23 mouse cellular contexts compared by ENCODE assay signal in the genomic region with DNA sequence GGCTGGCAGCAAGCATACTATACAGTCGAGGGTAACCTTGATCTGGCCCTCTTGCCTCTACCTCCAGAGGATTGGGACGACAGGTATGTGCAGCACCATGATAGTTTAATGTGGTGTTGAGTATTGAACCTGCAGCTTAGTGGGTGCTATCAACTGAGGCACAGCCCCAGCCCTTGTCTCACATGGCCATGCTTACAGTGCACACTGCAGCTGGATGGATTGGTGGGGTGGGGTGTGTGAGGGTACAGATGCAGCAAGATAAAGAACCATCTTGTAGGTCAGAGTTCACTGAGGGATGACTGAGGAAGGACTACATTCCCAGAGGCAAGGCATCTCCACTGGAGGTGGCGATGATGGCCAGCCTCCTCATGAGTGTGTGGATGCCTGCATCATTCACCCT.
A peak's percentile ranks its signal among the peaks of the same experiment; 100 is the strongest.
DNase-seq lines count a peak whose midpoint lies in the region; ATAC-seq and TF ChIP-seq lines count a peak whose summit lies in the region.
"Had no signal": no experiment of that assay in that cellular context is flagged by ENCODE, and none has a peak within 500 bp of the region (broad histone marks: within the 10 kb centered on the region; RNA-seq: fewer than 3 reads in every experiment).

No protein-coding gene starts in this region.

- no peak overlapping the region for H3K4me2 ChIP-seq in limb, embryonic 12.5 days
- H3K4me2 ChIP-seq in liver, embryonic 12.5 days = no peak overlapping the region
- no peak overlapping the region for H3K4me2 ChIP-seq in liver, embryonic 13.5 days
- no peak overlapping the region for H3K4me2 ChIP-seq in liver, embryonic 14.5 days (ENCODE audit: low read depth)
- H3K4me2 ChIP-seq: embryonic facial prominence, embryonic 13.5 days; embryonic facial prominence, embryonic 15.5 days; forebrain, embryonic 13.5 days; forebrain, embryonic 15.5 days had no signal

- no peak for TF ChIP-seq CTCF in liver, embryonic 14.5 days (IDR thresholded peaks at IDR 0.05; ENCODE audit: low read depth)

- ATAC-seq in limb, embryonic 12.5 days (ENCODE audit: insufficient number of reproducible peaks, insufficient read depth, low FRiP score, low TSS enrichment, low read depth) = peak; percentile 43; the same call in 1 of the 2 replicates
- ATAC-seq in liver, embryonic 12.5 days = peak; percentile 74
- ATAC-seq in liver, embryonic 13.5 days (ENCODE audit: low read depth) = peak; percentile 70
- ATAC-seq in liver, embryonic 14.5 days (ENCODE audit: insufficient read depth) = peak; percentile 28; the same call in 1 of the 2 replicates
- ATAC-seq: forebrain, embryonic 13.5 days; forebrain, embryonic 15.5 days had no signal

- H3K9ac ChIP-seq in limb, embryonic 12.5 days (replicated peaks) = no peak overlapping the region
- H3K9ac ChIP-seq in liver, embryonic 12.5 days = no peak overlapping the region
- H3K9ac ChIP-seq in liver, embryonic 13.5 days = no peak overlapping the region
- no peak overlapping the region for H3K9ac ChIP-seq in liver, embryonic 14.5 days (replicated peaks)
- H3K9ac ChIP-seq: embryonic facial prominence, embryonic 13.5 days; embryonic facial prominence, embryonic 15.5 days; forebrain, embryonic 13.5 days; forebrain, embryonic 15.5 days had no signal

- H3K27ac ChIP-seq in limb, embryonic 12.5 days = no peak overlapping the region
- H3K27ac ChIP-seq in limb, embryonic 10.5 days = no peak overlapping the region
- H3K27ac ChIP-seq in liver, embryonic 12.5 days = no peak overlapping the region
- H3K27ac ChIP-seq in liver, embryonic 13.5 days = no peak overlapping the region
- no peak overlapping the region for H3K27ac ChIP-seq in liver, embryonic 14.5 days
- H3K27ac ChIP-seq: embryonic facial prominence, embryonic 13.5 days; embryonic facial prominence, embryonic 15.5 days; forebrain, embryonic 13.5 days; forebrain, embryonic 15.5 days had no signal

- DNase-seq in limb, embryonic 10.5 days (ENCODE audit: low spot score) = no peak
- DNase-seq in liver = no peak
- DNase-seq in liver, embryonic 13.5 days = no peak
- DNase-seq in liver, embryonic 14.5 days (ENCODE audit: low read depth in 3 of 3, low spot score in 3 of 3) = no peak
- DNase-seq in layer of hippocampus, adult 9-10 months (ENCODE audit: low spot score) = no peak
- no peak for DNase-seq in lung, postnatal 36 days
- DNase-seq: adrenal gland, adult 2 months; adrenal gland, postnatal 10 days; adrenal gland, postnatal 25 days; cerebellum, adult 11 months; cerebellum, adult 18-20 months; cerebellum, adult 8-10 months; cerebellum, adult 9-11 months; cerebellum, postnatal 14 days; cerebellum, postnatal 36 days; embryo, embryonic 11 days had no signal

- no peak for TF ChIP-seq EP300 in liver, embryonic 14.5 days (IDR thresholded peaks at IDR 0.05; ENCODE audit: low read depth)

- H3K4me3 ChIP-seq in limb, embryonic 12.5 days (replicated peaks) = no peak overlapping the region
- H3K4me3 ChIP-seq in limb, embryonic 10.5 days = no peak overlapping the region
- H3K4me3 ChIP-seq in liver, embryonic 12.5 days = no peak overlapping the region
- H3K4me3 ChIP-seq in liver, embryonic 13.5 days (replicated peaks) = no peak overlapping the region
- no peak overlapping the region for H3K4me3 ChIP-seq in liver, embryonic 14.5 days (ENCODE audit: insufficient read depth in 1 of 2, low read depth in 2 of 2, low read length in 2 of 2)
- H3K4me3 ChIP-seq: embryonic facial prominence, embryonic 13.5 days; embryonic facial prominence, embryonic 15.5 days; erythroblast, embryonic 14.5 days; forebrain, embryonic 13.5 days; forebrain, embryonic 15.5 days had no signal

- H3K4me1 ChIP-seq in limb, embryonic 12.5 days (replicated peaks) = peaks cover 13% of the 10 kb centered on the region
- H3K4me1 ChIP-seq in limb, embryonic 10.5 days = peaks cover 18% of the 10 kb centered on the region
- peaks cover 7% of the 10 kb centered on the region for H3K4me1 ChIP-seq in liver, embryonic 12.5 days
- H3K4me1 ChIP-seq in liver, embryonic 13.5 days (replicated peaks) = peaks cover 8% of the 10 kb centered on the region
- H3K4me1 ChIP-seq in liver, embryonic 14.5 days (replicated peaks; ENCODE audit: control insufficient read depth in 2 of 2, insufficient read depth in 2 of 2, low read length in 1 of 2) = peaks cover 0 to 4% of the 10 kb centered on the region in 2 experiments; a peak in 1 of 4 replicates
- H3K4me1 ChIP-seq: forebrain, embryonic 13.5 days; forebrain, embryonic 15.5 days had no signal

- peaks cover 8% of the 10 kb centered on the region; the same call in 1 of the 2 replicates for H3K27me3 ChIP-seq in limb, embryonic 12.5 days
- H3K27me3 ChIP-seq in limb, embryonic 10.5 days (ENCODE audit: low read depth, poor library complexity, severe bottlenecking) = peaks cover 5% of the 10 kb centered on the region; the same call in 1 of the 2 replicates
- no peaks in the 10 kb centered on the region for H3K27me3 ChIP-seq in liver, embryonic 12.5 days (replicated peaks)
- no peaks in the 10 kb centered on the region for H3K27me3 ChIP-seq in liver, embryonic 13.5 days
- H3K27me3 ChIP-seq in liver, embryonic 14.5 days (ENCODE audit: control insufficient read depth, insufficient read depth, low read length) = no peaks in the 10 kb centered on the region
- H3K27me3 ChIP-seq: embryonic facial prominence, embryonic 13.5 days; embryonic facial prominence, embryonic 15.5 days; forebrain, embryonic 13.5 days; forebrain, embryonic 15.5 days had no signal

- no peaks in the 10 kb centered on the region for H3K9me3 ChIP-seq in limb, embryonic 12.5 days
- no peaks in the 10 kb centered on the region for H3K9me3 ChIP-seq in limb, embryonic 10.5 days (replicated peaks)
- H3K9me3 ChIP-seq in liver, embryonic 12.5 days (replicated peaks) = no peaks in the 10 kb centered on the region
- no peaks in the 10 kb centered on the region for H3K9me3 ChIP-seq in liver, embryonic 13.5 days (replicated peaks)
- H3K9me3 ChIP-seq in liver, embryonic 14.5 days (ENCODE audit: control insufficient read depth, low read length) = no peaks in the 10 kb centered on the region
- H3K9me3 ChIP-seq: embryonic facial prominence, embryonic 13.5 days; embryonic facial prominence, embryonic 15.5 days; forebrain, embryonic 13.5 days; forebrain, embryonic 15.5 days had no signal

- H3K36me3 ChIP-seq in limb, embryonic 12.5 days = no peaks in the 10 kb centered on the region
- no peaks in the 10 kb centered on the region for H3K36me3 ChIP-seq in limb, embryonic 10.5 days
- H3K36me3 ChIP-seq in liver, embryonic 12.5 days = no peaks in the 10 kb centered on the region
- no peaks in the 10 kb centered on the region for H3K36me3 ChIP-seq in liver, embryonic 13.5 days
- no peaks in the 10 kb centered on the region for H3K36me3 ChIP-seq in liver, embryonic 14.5 days (replicated peaks; ENCODE audit: control insufficient read depth, insufficient read depth, low read depth)
- H3K36me3 ChIP-seq: embryonic facial prominence, embryonic 13.5 days; embryonic facial prominence, embryonic 15.5 days; forebrain, embryonic 15.5 days had no signal

- WGBS in limb, embryonic 12.5 days = 88% methylated on average over 3 of the region's 3 CpGs
- WGBS in limb, embryonic 10.5 days = 83% methylated on average over 3 of the region's 3 CpGs
- 61% methylated on average over 3 of the region's 3 CpGs for WGBS in liver, embryonic 12.5 days (ENCODE audit: insufficient replicate concordance)
- WGBS in liver, embryonic 13.5 days (ENCODE audit: insufficient replicate concordance) = 45% methylated on average over 3 of the region's 3 CpGs
- WGBS in liver, embryonic 14.5 days (ENCODE audit: insufficient replicate concordance) = 53% methylated on average over 3 of the region's 3 CpGs
